Mouse (Mus musculus) hindbrain, embryonic 10.5 days (tissue): ENCODE data around the gene Ugt1a9. TPM values are rescaled to one million over a fixed set of nuclear protein-coding genes. Genes with fewer than 3 reads are reported as not detected.
"Not testable (repeated sequence)": the region's sequence is repeated elsewhere in the genome, so short reads cannot be mapped to it uniquely, and the experiment has no call there.

Experiments used
- DNase-seq: peaks from one replicate; pipeline ENCODE4 v3.0.0-alpha.2; 2017; ENCODE audit warnings: low spot score
- H3K27ac ChIP-seq: fragments of 300-500 bp; sonication (generic); 2 replicates; pipeline ENCODE4 v1.5.1; 2016; ENCODE audit warnings: mild to moderate bottlenecking, moderate library complexity
- H3K27me3 ChIP-seq: fragments of 300-500 bp; sonication (generic); 2 replicates; pipeline ENCODE4 v1.6.1; 2016; ENCODE audit warnings: mild to moderate bottlenecking; ENCODE audit not compliant: poor library complexity, insufficient read depth, severe bottlenecking
- H3K36me3 ChIP-seq: fragments of 300-500 bp; sonication (generic); 2 replicates; pipeline ENCODE4 v1.6.1; 2016; ENCODE audit warnings: mild to moderate bottlenecking, moderate library complexity
- H3K4me1 ChIP-seq: fragments of 300-500 bp; sonication (generic); replicated peaks from 2 replicates; pipeline ENCODE4 v1.6.1; 2016; ENCODE audit warnings: mild to moderate bottlenecking
- H3K4me3 ChIP-seq: fragments of 300-500 bp; sonication (generic); 2 replicates; pipeline ENCODE4 v1.5.1; 2016; ENCODE audit warnings: mild to moderate bottlenecking, moderate library complexity
- H3K9me3 ChIP-seq: fragments of 300-500 bp; sonication (generic); 2 replicates; pipeline ENCODE4 v1.6.1; 2016; ENCODE audit warnings: mild to moderate bottlenecking, moderate library complexity
- WGBS: fragments of 180-500 bp; shearing (Covaris S2); methylation state at CpG from one replicate; pipeline ENCODE4 v1.1.7; 2016; 5-methylcytosine and 5-hydroxymethylcytosine counted together
- polyA plus RNA-seq: library from polyadenylated mRNA; unstranded; fragments of >200 nt; fragmentation: Nextera tagmentation; extraction: Ambion mirVana; gene quantifications from 2 replicates; pipeline ENCODE4 v1.2.1, GENCODE M21; 2016

The Ugt1a9 gene
- polyA plus RNA-seq, 1 experiment from 2014 or later = not detected

GRCm38 (mm10) chr1:88150133-88150532 lies 79.5 kb downstream of the Ugt1a9 start:
- not testable (repeated sequence) for H3K27ac ChIP-seq, H3K36me3 ChIP-seq, H3K4me1 ChIP-seq, H3K27me3 ChIP-seq, DNase-seq, H3K9me3 ChIP-seq, H3K4me3 ChIP-seq
- WGBS = 76% methylated on average over 2 of the region's 2 CpGs

- Histone ChIP-seq H3K9me3 (no peaks in the 10 kb centered on the region), H3K27me3 (no peaks in the 10 kb centered on the region)
These were observed 87.8 kb downstream of the Ugt1a9 start for GRCm38 (mm10) chr1:88158430-88158829.

GRCm38 (mm10) chr1:88165711-88166110 lies 95.1 kb downstream of the Ugt1a9 start, which contains the start of gene Ugt1a5:
Gene Ugt1a5, plus strand, starts transcription at chr1:88166012.
- no peak within 1 kb of the TSS for H3K4me3 ChIP-seq
- no peaks in the 10 kb centered on the region for H3K4me1 ChIP-seq
- no peak within 1 kb of the TSS for H3K27ac ChIP-seq
- DNase-seq = no peak
- H3K36me3 ChIP-seq = no peaks in the 10 kb centered on the region
- no peaks in the 10 kb centered on the region; the same call in 1 of the 2 replicates for H3K9me3 ChIP-seq
- 83% methylated on average over 5 of the region's 5 CpGs for WGBS
- no peaks in the 10 kb centered on the region for H3K27me3 ChIP-seq

More at GRCm38 (mm10) chr1:88158430-88158829, 87.8 kb downstream of the Ugt1a9 start:
- H3K36me3 ChIP-seq = no peaks in the 10 kb centered on the region
- DNase-seq = no peak
- WGBS = 84% methylated on average over 2 of the region's 2 CpGs
- no peak overlapping the region for H3K4me3 ChIP-seq
- no peak overlapping the region for H3K27ac ChIP-seq
- no peaks in the 10 kb centered on the region for H3K4me1 ChIP-seq

GRCm38 (mm10) chr1:88172190-88172589 lies 101.6 kb downstream of the Ugt1a9 start:
- H3K27me3 ChIP-seq, DNase-seq, H3K36me3 ChIP-seq, H3K4me1 ChIP-seq, H3K4me3 ChIP-seq, H3K27ac ChIP-seq: not testable (repeated sequence)
- 89% methylated on average over 6 of the region's 7 CpGs for WGBS
- H3K9me3 ChIP-seq = peaks cover 13% of the 10 kb centered on the region

- DNase-seq = no peak
- Histone ChIP-seq H3K4me1 (no peaks in the 10 kb centered on the region), H3K27ac (no peak overlapping the region), H3K36me3 (no peaks in the 10 kb centered on the region), H3K9me3 (peaks cover 24% of the 10 kb centered on the region), H3K4me3 (no peak overlapping the region), H3K27me3 (no peaks in the 10 kb centered on the region)
- WGBS = 84% methylated on average over 1 of the region's 1 CpGs
These were observed 109.1 kb downstream of the Ugt1a9 start for GRCm38 (mm10) chr1:88179657-88180056.

GRCm38 (mm10) chr1:88186325-88186935 lies 115.8 kb downstream of the Ugt1a9 start:
- no peaks in the 10 kb centered on the region for H3K9me3 ChIP-seq
- H3K4me1 ChIP-seq = no peaks in the 10 kb centered on the region
- no peak overlapping the region for H3K4me3 ChIP-seq
- no peaks in the 10 kb centered on the region for H3K27me3 ChIP-seq
- no peak for DNase-seq
- no peaks in the 10 kb centered on the region for H3K36me3 ChIP-seq
- 89% methylated on average over 5 of the region's 5 CpGs for WGBS
- no peak overlapping the region for H3K27ac ChIP-seq

GRCm38 (mm10) chr1:88192136-88192535 lies 121.5 kb downstream of the Ugt1a9 start:
- no peaks in the 10 kb centered on the region for H3K4me1 ChIP-seq
- H3K27ac ChIP-seq = no peak overlapping the region
- H3K4me3 ChIP-seq = no peak overlapping the region
- H3K27me3 ChIP-seq = no peaks in the 10 kb centered on the region
- no peaks in the 10 kb centered on the region for H3K36me3 ChIP-seq
- no peaks in the 10 kb centered on the region for H3K9me3 ChIP-seq
- no peak for DNase-seq
- WGBS = 67% methylated on average over 3 of the region's 3 CpGs

GRCm38 (mm10) chr1:88195687-88196086 lies 125.1 kb downstream of the Ugt1a9 start:
- no peaks in the 10 kb centered on the region for H3K9me3 ChIP-seq
- H3K4me1 ChIP-seq = no peaks in the 10 kb centered on the region
- no peak for DNase-seq
- H3K4me3 ChIP-seq = no peak overlapping the region
- H3K27ac ChIP-seq = no peak overlapping the region
- 0 out of 2 replicates have a peak, but pooled peaks cover 4% of the 10 kb centered on the region for H3K27me3 ChIP-seq
- 86% methylated on average over 1 of the region's 1 CpGs for WGBS
- no peaks in the 10 kb centered on the region for H3K36me3 ChIP-seq

- Histone ChIP-seq H3K9me3 (no peaks in the 10 kb centered on the region), H3K4me1 (no peaks in the 10 kb centered on the region), H3K36me3 (no peaks in the 10 kb centered on the region), H3K27ac (no peak overlapping the region), H3K4me3 (no peak overlapping the region), H3K27me3 (0 out of 2 replicates have a peak, but pooled peaks cover 4% of the 10 kb centered on the region)
- WGBS = 79% methylated on average over 3 of the region's 3 CpGs
- no peak for DNase-seq
These were observed 126.8 kb downstream of the Ugt1a9 start for GRCm38 (mm10) chr1:88197443-88197842.

- WGBS = 77% methylated on average over 2 of the region's 2 CpGs
- H3K36me3 ChIP-seq = no peaks in the 10 kb centered on the region; the same call in 1 of the 2 replicates
- DNase-seq = no peak
- H3K27ac ChIP-seq = no peak overlapping the region
- H3K4me3 ChIP-seq = no peak overlapping the region
- peaks cover 15% of the 10 kb centered on the region for H3K9me3 ChIP-seq
- peaks cover 15% of the 10 kb centered on the region for H3K27me3 ChIP-seq
- H3K4me1 ChIP-seq = peaks cover under 1% of the 10 kb centered on the region; the same call in 1 of the 2 replicates
These were observed 129.4 kb downstream of the Ugt1a9 start for GRCm38 (mm10) chr1:88199996-88200395.

- H3K9me3 ChIP-seq = peaks cover 16% of the 10 kb centered on the region
- H3K27ac ChIP-seq = no peak within 1 kb of the TSS
- H3K36me3 ChIP-seq = no peaks in the 10 kb centered on the region; the same call in 1 of the 2 replicates
- peaks cover 16% of the 10 kb centered on the region for H3K27me3 ChIP-seq
- H3K4me1 ChIP-seq = peaks cover 5% of the 10 kb centered on the region; the same call in 1 of the 2 replicates
- WGBS = 81% methylated on average over 7 of the region's 7 CpGs
- no peak within 1 kb of the TSS for H3K4me3 ChIP-seq
- no peak for DNase-seq
These were observed 129.9 kb downstream of the Ugt1a9 start, which contains the start of gene Ugt1a2 for GRCm38 (mm10) chr1:88200456-88200855. Gene Ugt1a2, plus strand, starts transcription at chr1:88200601.

- H3K27ac ChIP-seq = peak within 1 kb of the TSS; percentile 91
- whole genome bisulfite sequencing = 6% methylated on average over 62 of the region's 62 CpGs
- peak; percentile 88 for DNase-seq
- H3K4me1 ChIP-seq = peaks cover 8% of the 10 kb centered on the region; the same call in 1 of the 2 replicates
- peak within 1 kb of the TSS; percentile 62 for H3K4me3 ChIP-seq
- peaks cover 25% of the 10 kb centered on the region for H3K27me3 ChIP-seq
- peaks cover 19% of the 10 kb centered on the region for H3K9me3 ChIP-seq
- no peaks in the 10 kb centered on the region; the same call in 1 of the 2 replicates for H3K36me3 ChIP-seq
These were observed 134.8 kb downstream of the Ugt1a9 start, which contains the start of gene Dnajb3 for GRCm38 (mm10) chr1:88205294-88205922. Gene Dnajb3, minus strand, starts transcription at chr1:88205782.

GRCm38 (mm10) chr1:88206843-88207479 lies 136.4 kb downstream of the Ugt1a9 start:
- DNase-seq = no peak
- peaks cover 26% of the 10 kb centered on the region for H3K9me3 ChIP-seq
- no peak overlapping the region for H3K27ac ChIP-seq
- 80% methylated on average over 2 of the region's 2 CpGs for WGBS
- no peaks in the 10 kb centered on the region; the same call in 1 of the 2 replicates for H3K36me3 ChIP-seq
- no peak overlapping the region for H3K4me3 ChIP-seq
- peaks cover 8% of the 10 kb centered on the region; the same call in 1 of the 2 replicates for H3K4me1 ChIP-seq
- H3K27me3 ChIP-seq = peaks cover 23% of the 10 kb centered on the region
